Mouse (Mus musculus) macrophage (primary cell): Measurements from ENCODE around the gene Exoc6. TPM values are rescaled to one million over a fixed set of nuclear protein-coding genes. Genes with fewer than 3 reads are reported as not detected.

Experiments
- H3K27ac ChIP-seq: fragments of 350-480 bp; formaldehyde crosslinking; 2 replicates; pipeline ENCODE4 v1.9.0; 2021
- H3K36me3 ChIP-seq: fragments of 350-480 bp; formaldehyde crosslinking; 2 replicates; pipeline ENCODE4 v1.9.0; 2021; ENCODE audit errors: inconsistent target
- H3K4me3 ChIP-seq: fragments of 350-480 bp; formaldehyde crosslinking; 2 replicates; pipeline ENCODE4 v1.9.0; 2021; ENCODE audit errors: inconsistent target
- H3K79me2 ChIP-seq: fragments of 350-480 bp; formaldehyde crosslinking; 2 replicates; pipeline ENCODE4 v1.9.0; 2021; ENCODE audit errors: inconsistent target
- WGBS: methylation state at CpG from one replicate; pipeline ENCODE4 v1.1.7; 2026; ENCODE audit warnings: inconsistent platforms; ENCODE audit not compliant: missing documents; 5-methylcytosine and 5-hydroxymethylcytosine counted together
- polyA plus RNA-seq: library from polyadenylated mRNA; stranded (reverse); fragments of 250-400 nt; gene quantifications from 3 replicates; pipeline ENCODE4 v1.2.4, GENCODE M21; 2018; ENCODE audit warnings: inconsistent platforms

Gene Exoc6
- polyA plus RNA-seq, 1 experiment from 2014 or later, result 15.2 TPM

DNA sequence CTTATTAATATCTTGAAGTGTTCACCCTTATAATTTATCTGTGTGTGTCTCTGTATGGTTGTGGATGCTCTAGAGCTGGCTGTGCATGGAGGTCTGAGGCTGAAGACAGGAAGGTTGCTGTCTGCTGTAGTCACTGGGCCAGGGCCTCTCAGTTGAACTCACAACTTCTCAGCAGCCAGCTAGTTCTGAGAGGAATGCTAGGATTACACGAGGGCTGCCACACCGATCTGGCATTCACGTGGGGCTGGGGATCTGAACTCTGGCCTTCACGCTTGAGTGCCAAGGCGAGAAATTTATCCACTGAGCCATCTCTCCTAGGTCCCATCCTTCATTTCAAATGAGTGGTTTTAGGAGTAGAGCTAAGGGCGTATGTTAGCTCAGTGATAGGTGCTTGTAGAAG is 30.2 kb downstream of the Exoc6 start:
- H3K27ac ChIP-seq, result no peak overlapping the region
- 92% methylated on average over 6 of the region's 6 CpGs for WGBS
- peaks cover 47% of the 10 kb centered on the region for H3K36me3 ChIP-seq
- H3K79me2 ChIP-seq, result no peaks in the 10 kb centered on the region
- H3K4me3 ChIP-seq, result no peak overlapping the region

GRCm38 (mm10) chr19:37585210-37585609 is 35.0 kb downstream of the Exoc6 start:
- no peaks in the 10 kb centered on the region for H3K79me2 ChIP-seq
- H3K27ac ChIP-seq, result no peak overlapping the region
- H3K4me3 ChIP-seq, result no peak overlapping the region
- peaks cover 52% of the 10 kb centered on the region for H3K36me3 ChIP-seq
- WGBS, result 25% methylated on average over 14 of the region's 14 CpGs

GRCm38 (mm10) chr19:37585684-37586083 is 35.5 kb downstream of the Exoc6 start:
- H3K36me3 ChIP-seq, result peaks cover 53% of the 10 kb centered on the region
- no peak overlapping the region for H3K27ac ChIP-seq
- no peaks in the 10 kb centered on the region for H3K79me2 ChIP-seq
- no peak overlapping the region for H3K4me3 ChIP-seq
- 30% methylated on average over 8 of the region's 8 CpGs for WGBS

- peaks cover 76% of the 10 kb centered on the region for H3K36me3 ChIP-seq
Measured at GRCm38 (mm10) chr19:37590544-37590943, 40.3 kb downstream of the Exoc6 start.

GRCm38 (mm10) chr19:37601968-37602848 is 52.0 kb downstream of the Exoc6 start:
- Histone ChIP-seq H3K36me3 (peaks cover 39% of the 10 kb centered on the region; the same call in 1 of the 2 replicates), H3K79me2 (no peaks in the 10 kb centered on the region), H3K27ac (no peak overlapping the region), H3K4me3 (no peak overlapping the region)
- WGBS, result 40% methylated on average over 22 of the region's 22 CpGs

More at GRCm38 (mm10) chr19:37590544-37590943, 40.3 kb downstream of the Exoc6 start:
- Histone ChIP-seq H3K79me2 (no peaks in the 10 kb centered on the region), H3K27ac (no peak overlapping the region), H3K4me3 (no peak overlapping the region)
- WGBS, result 77% methylated on average over 7 of the region's 7 CpGs

- 97% methylated on average over 7 of the region's 7 CpGs for WGBS
- no peak overlapping the region for H3K4me3 ChIP-seq
- peaks cover 40% of the 10 kb centered on the region for H3K36me3 ChIP-seq
- no peak overlapping the region for H3K27ac ChIP-seq
- no peaks in the 10 kb centered on the region for H3K79me2 ChIP-seq
Measured at GRCm38 (mm10) chr19:37609991-37610390, 59.8 kb downstream of the Exoc6 start.

GRCm38 (mm10) chr19:37612893-37613292 is 62.7 kb downstream of the Exoc6 start:
- Histone ChIP-seq H3K36me3 (peaks cover 36% of the 10 kb centered on the region), H3K27ac (no peak overlapping the region), H3K79me2 (no peaks in the 10 kb centered on the region), H3K4me3 (no peak overlapping the region)
- WGBS, result 76% methylated on average over 7 of the region's 7 CpGs

DNA sequence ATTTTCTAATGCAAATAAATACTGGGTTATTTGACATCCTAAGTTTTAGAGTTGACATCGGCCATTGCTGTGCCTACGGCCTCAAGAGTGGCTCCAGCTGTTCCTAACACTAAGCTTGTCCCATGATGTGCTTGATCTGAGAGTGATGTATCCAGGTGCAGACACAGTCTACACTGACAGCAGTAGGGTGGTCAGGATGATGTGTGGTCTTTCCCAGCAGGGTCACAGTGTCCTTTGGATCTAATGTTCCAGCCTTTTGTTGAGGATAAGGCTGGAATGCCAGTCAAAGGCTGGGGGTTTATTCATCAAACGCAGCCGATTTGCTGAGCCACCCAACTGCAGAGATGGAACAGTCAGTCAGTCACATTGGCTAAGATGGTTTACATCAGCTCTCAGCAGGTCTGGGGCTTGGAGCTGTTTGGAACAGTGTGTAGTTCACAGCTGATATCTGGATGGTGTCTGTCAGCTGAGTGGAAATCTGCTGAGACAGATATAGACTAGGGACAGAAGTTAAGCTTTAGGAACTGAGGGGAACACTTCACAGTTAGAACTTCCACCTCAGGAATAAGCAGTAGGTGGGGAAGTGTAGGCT is 64.9 kb downstream of the Exoc6 start:
- WGBS, result 95% methylated on average over 4 of the region's 4 CpGs
- Histone ChIP-seq H3K79me2 (no peaks in the 10 kb centered on the region), H3K27ac (no peak overlapping the region), H3K4me3 (no peak overlapping the region), H3K36me3 (peaks cover 20% of the 10 kb centered on the region; the same call in 1 of the 2 replicates)

GRCm38 (mm10) chr19:37647994-37648393 is 97.8 kb downstream of the Exoc6 start:
- H3K27ac ChIP-seq, result no peak overlapping the region
- H3K4me3 ChIP-seq, result no peak overlapping the region
- H3K79me2 ChIP-seq, result no peaks in the 10 kb centered on the region
- H3K36me3 ChIP-seq, result no peaks in the 10 kb centered on the region
- WGBS, result 85% methylated on average over 2 of the region's 2 CpGs

DNA sequence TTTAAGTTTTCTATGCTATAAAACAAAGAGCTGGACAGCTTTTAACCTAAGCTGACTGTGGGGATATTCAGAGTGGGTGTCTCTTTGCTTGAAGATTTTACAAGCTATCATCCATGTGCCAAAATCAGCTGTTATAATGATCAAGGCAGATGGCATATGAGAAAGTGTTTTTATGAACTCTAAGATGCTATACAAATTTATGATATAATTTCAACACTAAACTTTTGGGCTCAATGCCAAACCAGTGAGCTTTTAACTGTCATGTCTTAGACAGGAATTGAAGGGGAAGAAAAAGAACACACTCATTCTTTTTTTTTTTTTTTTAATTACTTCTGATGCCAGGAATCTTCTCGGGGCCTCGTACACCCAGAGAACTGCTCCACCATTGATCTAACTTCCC is 100.3 kb downstream of the Exoc6 start:
- H3K4me3 ChIP-seq, result no peak overlapping the region
- no peak overlapping the region for H3K27ac ChIP-seq
- H3K79me2 ChIP-seq, result no peaks in the 10 kb centered on the region
- WGBS, result 34% methylated on average over 2 of the region's 2 CpGs
- H3K36me3 ChIP-seq, result no peaks in the 10 kb centered on the region

- no peak overlapping the region for H3K4me3 ChIP-seq
Measured at GRCm38 (mm10) chr19:37654012-37654411, 103.8 kb downstream of the Exoc6 start.

DNA sequence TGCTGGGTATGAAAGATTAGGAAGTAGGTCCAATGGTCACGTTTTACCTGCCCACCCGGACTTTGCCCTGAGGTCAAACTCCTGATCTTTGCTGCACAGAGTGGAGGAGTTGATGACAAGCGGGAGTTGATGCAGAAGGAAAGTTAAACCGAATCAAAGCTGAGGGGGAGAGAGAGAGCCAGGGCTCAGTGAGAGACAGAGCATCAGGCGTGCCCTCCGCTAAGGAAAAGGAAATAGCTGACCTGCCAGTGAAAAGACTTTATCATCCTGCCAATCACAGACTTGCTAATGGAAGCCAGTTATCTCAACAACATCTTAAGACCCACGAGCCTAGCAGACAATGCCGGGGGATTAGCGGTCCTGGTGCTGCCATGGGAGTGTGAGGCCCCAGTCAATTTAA is 106.2 kb downstream of the Exoc6 start:
- no peaks in the 10 kb centered on the region for H3K36me3 ChIP-seq
- no peak overlapping the region for H3K4me3 ChIP-seq
- no peaks in the 10 kb centered on the region for H3K79me2 ChIP-seq
- 94% methylated on average over 9 of the region's 9 CpGs for whole genome bisulfite sequencing
- no peak overlapping the region for H3K27ac ChIP-seq

More at GRCm38 (mm10) chr19:37654012-37654411, 103.8 kb downstream of the Exoc6 start:
- no peaks in the 10 kb centered on the region for H3K36me3 ChIP-seq
- no peaks in the 10 kb centered on the region for H3K79me2 ChIP-seq
- WGBS, result 90% methylated on average over 5 of the region's 5 CpGs
- no peak overlapping the region for H3K27ac ChIP-seq

DNA sequence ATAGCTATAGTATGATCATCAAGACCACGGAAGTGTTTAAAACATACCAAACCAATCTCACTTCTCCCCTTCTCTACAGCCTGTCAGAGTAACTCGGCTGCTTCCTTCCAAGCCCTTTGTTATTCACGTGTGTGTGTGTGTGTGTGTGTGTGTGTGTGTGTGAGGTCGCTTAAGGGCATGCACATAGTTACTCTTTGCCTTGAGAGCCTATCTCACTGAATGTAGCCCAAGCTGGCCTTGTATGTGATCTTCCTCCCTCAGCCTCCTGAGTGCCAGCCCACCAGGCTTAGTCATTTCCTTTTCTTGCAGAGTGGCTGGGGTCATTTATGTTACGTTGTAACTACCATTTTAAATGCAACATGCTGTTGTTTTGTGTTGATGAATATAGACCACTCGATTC is 115.0 kb downstream of the Exoc6 start:
- H3K27ac ChIP-seq, result no peak overlapping the region
- WGBS, result 69% methylated on average over 5 of the region's 6 CpGs
- no peak overlapping the region for H3K4me3 ChIP-seq
- H3K36me3 ChIP-seq, result no peaks in the 10 kb centered on the region
- H3K79me2 ChIP-seq, result no peaks in the 10 kb centered on the region

GRCm38 (mm10) chr19:37667855-37668594 is 117.8 kb downstream of the Exoc6 start:
- no peaks in the 10 kb centered on the region for H3K36me3 ChIP-seq
- H3K79me2 ChIP-seq, result no peaks in the 10 kb centered on the region
- no peak overlapping the region for H3K27ac ChIP-seq
- no peak overlapping the region for H3K4me3 ChIP-seq
- 94% methylated on average over 10 of the region's 13 CpGs for WGBS

- no peak overlapping the region for H3K4me3 ChIP-seq
- 96% methylated on average over 5 of the region's 5 CpGs for WGBS
- H3K36me3 ChIP-seq, result no peaks in the 10 kb centered on the region
- H3K27ac ChIP-seq, result no peak overlapping the region
- H3K79me2 ChIP-seq, result no peaks in the 10 kb centered on the region
Measured at GRCm38 (mm10) chr19:37668657-37669056, 118.4 kb downstream of the Exoc6 start.
